Mouse (Mus musculus): ENCODE measurements around the gene Cyld.

Gene Cyld

DNA sequence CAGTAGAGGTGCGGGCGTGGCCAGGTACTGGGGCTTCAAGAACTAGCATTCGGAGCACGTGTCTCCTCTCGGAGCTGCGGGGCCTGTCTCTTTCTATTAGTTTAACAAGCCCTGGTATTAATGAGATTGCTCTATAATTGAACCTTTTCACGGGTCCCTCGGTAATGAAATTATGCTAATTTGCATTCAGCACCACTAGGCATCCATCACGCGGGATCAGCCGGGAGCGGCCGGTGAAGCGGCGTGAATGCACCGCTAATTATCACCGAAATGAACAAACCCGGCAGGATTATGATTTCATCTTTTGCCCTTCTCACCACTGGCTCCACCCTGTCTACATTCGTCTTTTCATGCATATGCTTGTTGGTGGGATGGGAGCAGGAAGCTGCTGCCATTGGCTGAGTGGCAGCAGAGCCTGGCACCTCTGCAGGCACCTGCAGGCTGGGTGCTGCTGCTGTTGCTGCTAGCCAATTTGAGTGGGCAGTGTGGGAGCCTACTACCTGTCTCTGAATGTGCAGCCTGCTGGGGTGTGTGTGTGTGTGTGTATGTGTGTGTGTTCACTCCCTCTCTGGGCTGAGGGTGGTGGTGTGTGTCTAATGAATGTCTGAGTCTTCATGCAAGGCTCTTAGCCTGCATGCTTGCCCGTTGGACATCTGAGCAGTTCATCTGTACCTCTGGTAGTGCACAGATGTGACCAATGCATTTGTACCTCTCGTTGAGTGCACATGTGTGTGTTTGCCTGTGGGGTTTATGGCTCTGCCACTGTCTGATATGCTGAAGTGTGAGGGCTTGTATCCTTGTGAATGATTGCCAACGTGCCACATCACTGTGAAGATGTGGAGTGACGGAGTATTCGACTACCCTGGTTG is 97.2 kb downstream of the Cyld start:
- DNase-seq: peak; percentile 14

DNA sequence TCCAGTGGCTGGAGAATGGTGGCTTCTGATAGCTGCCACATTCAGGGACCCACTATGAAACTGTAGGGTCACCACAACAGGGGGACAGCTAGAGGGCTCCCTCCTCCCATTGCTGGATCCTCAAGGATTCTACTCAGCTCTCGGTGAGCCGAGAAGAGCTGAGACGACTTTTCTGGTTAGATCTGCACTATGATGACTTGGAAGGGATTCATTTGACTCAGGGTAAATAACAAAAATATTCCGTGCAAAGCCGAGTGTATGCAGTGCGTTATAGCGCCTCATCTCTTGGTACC is 97.7 kb downstream of the Cyld start:
- no peak for DNase-seq

DNA sequence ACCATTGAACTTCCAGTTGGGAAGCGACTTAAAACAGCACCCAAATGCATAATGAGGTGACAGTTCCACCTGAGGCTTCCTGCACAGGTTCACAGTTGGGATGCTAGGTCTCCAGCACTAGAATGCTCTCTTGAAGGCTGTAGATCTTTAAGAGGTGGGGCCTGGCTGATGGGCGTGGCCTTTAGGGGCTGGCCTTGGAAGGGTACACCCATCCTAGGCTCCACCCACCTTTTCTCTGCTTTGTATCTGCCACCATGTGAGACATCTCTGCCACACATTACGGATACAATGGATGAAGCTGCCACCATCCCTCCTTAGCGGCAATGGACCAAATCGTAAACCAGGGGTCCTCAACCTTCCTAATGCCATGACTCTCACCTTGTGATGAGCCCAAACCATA is 99.1 kb downstream of the Cyld start:
- DNase-seq: no peak

DNA sequence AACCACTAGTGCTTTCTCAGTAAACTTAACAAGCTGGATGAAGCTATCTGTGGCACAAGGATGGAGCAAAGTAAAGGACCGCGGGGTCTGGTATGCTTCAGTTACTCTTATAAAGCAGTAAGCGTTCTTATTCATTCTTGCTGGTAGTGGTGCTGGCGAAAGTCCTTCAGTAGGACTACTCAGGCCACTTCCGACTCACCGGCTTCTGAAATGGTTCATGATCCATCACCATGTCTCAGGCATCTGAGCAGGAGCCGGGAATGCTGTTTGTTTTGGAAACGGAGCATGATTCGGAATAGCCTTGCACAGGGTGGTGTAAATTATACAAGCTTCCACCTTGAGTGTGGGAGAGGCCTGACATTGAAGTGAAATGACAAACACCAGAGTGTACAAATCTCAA is 99.8 kb downstream of the Cyld start:
- no peak for DNase-seq
